Mouse (Mus musculus): Measurements from ENCODE around the gene Ubald1.
A peak's percentile ranks its signal among the peaks of the same experiment; 100 is the strongest.

The Ubald1 gene

GRCm38 (mm10) chr16:4899711-4900110 is 19.6 kb upstream of the Ubald1 start:
- no peak for ATAC-seq (ENCODE audit: low TSS enrichment)

DNA sequence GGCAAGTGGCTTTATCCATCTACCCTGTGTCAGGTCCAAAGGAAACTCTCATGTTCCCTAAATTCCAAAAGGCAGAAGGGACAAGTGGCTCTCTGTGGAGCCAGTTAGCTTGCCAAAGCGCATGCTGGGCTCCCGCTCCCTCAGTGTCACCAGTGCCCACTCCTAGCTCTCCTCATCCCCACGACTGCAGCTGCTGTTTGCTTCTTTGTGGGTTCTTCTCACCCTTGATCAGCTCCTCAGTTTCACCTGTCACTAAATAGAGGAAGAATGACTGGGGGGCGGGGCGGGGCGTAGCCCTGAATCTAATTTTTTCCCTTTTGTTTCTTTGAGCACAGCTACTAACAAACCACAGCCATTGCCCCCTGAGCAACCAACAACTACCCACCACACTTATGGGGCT is 18.8 kb upstream of the Ubald1 start:
- no peak for ATAC-seq (ENCODE audit: low TSS enrichment)

DNA sequence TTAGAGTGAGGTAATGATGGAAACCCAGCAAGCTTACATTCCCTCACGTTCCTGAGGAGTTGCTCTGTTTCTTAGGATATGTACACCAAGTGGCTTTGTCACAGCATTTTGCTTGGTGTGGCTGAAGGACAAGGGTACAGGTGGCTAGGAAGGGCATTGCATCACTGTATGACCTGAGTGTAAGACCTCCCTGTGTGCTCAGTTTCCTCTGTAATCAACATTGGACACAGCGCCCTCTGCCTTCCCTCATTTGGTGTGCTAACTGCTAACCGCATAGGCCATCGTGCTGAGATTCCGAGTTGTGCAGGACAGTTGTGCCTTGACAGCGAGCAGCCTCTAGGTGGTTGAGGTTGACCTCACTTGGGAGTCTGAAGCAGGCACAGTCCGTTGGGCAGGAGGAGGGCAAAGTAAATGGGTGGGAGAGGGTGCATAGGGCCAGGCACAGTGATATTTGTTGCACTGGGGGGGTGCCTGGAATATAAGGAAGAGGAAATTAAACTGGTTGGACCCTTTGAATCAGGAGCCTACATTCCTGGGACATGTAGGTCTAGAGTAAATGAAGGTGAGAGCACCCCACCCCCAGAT is 17.1 kb upstream of the Ubald1 start:
- ATAC-seq (ENCODE audit: low TSS enrichment) = no peak

GRCm38 (mm10) chr16:4896249-4897027 is 16.3 kb upstream of the Ubald1 start:
- ATAC-seq (ENCODE audit: low TSS enrichment) = peak; percentile 55

GRCm38 (mm10) chr16:4894201-4894908 is 14.2 kb upstream of the Ubald1 start:
- no peak for ATAC-seq (ENCODE audit: low TSS enrichment)

DNA sequence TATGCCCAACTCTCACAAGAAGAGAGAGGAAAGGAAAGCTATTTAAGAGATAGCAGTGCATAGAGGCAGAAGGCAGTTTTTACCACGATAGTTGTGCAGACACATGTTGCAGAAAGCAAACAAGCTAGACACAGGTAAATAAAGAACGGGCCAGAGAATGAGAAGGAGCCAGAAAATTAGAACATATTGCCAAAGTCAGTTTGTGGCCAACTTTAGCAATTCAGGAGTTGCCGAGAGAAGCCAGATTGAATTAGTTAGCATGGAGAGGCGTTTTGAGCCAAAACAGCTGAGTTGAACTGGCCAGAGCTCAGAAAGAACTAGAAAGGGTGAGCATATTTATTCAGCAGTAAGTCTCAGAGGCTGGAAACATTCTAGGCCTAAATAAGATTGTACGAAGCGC is 12.1 kb upstream of the Ubald1 start:
- ATAC-seq (ENCODE audit: low TSS enrichment) = no peak

DNA sequence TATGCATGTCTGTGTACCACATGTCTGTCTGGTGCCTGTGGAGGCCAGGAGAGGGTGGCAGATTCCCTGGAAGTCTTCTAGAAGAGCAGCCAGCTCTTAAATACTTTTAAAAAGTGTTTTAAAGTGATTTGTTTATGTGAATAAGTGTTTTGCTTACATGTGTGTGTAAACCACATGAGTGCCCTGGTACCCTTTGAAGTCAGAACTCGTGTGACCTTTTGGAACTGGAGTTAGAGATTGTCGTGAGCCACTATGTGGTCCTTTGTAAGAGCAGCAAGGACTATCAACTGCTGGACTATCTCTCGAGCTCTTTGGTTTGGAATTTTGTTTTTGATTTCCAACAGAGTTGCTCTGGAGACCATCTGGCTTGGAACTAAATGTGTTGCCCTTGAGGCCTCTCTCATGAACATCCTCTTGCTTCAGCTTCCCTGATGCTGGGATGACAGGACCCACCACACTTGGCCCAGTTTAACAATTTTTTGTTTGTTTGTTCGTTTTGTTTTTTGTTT is 10.1 kb upstream of the Ubald1 start:
- no peak for ATAC-seq (ENCODE audit: low TSS enrichment)

GRCm38 (mm10) chr16:4886690-4887020 is 6.5 kb upstream of the Ubald1 start:
- 0 out of 2 replicates have a peak, but pooled peaks have one; percentile 5 for ATAC-seq (ENCODE audit: low TSS enrichment)

DNA sequence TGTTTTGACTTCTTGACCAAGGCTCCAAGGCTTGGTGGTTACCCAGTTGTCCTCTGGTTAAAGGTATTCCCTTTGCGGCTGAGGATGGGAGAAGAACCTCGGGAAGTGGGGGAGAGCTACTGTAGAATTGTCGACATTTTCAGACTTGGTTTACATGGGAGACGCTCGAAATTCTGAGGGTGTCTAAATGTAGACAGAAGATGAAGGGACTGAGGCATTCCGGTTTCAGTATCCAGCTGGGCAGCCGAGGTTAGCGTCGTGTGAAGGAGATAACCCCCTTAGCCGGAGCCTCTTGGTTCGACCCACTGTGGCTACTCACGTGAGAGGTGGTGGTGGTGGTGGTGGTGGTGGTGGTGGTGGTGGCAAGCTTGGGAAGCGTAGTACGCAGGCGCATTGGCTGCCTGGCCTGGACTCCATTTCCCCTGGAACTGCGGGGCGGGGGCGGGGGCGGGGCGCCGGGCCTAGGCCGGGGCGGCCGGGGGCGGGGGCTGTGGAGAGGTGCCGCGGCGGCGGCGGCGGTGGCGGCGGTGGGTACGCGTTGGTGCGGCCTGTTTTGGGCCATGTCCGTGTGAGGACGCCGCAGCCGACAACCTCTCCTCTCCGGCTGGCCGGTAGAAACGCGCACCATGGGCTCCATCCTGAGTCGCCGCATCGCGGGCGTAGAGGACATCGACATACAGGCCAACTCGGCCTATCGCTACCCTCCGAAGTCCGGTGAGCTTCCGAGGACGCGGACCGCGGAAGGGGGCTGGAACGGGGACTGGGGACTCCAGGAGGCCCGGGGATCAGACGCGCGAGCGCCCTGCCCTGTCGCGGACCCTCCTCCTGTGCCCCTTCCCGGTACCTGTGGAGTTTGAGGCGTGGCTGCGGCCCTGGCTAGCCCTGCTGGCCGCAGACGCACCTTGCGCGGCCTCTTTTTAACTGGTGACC is 5.9 kb upstream of the Ubald1 start, which contains the start of gene Mgrn1:
TSS of gene Mgrn1 (plus strand) at position 490 of the 930 bp plus-strand sequence.
- peak; percentile 36 for ATAC-seq (ENCODE audit: low TSS enrichment)

GRCm38 (mm10) chr16:4884930-4885329 is 4.8 kb upstream of the Ubald1 start:
- no peak for ATAC-seq (ENCODE audit: low TSS enrichment)

GRCm38 (mm10) chr16:4881400-4882351 is 1.6 kb upstream of the Ubald1 start:
- peak; percentile 7; the same call in 1 of the 2 replicates for ATAC-seq (ENCODE audit: low TSS enrichment)

GRCm38 (mm10) chr16:4879708-4880124 is 399 bp downstream of the Ubald1 start:
- peak; percentile 56 for ATAC-seq (ENCODE audit: low TSS enrichment)

- ATAC-seq (ENCODE audit: low TSS enrichment) = peak; percentile 10; the same call in 1 of the 2 replicates
Measured at GRCm38 (mm10) chr16:4879101-4879707, 911 bp downstream of the Ubald1 start.

GRCm38 (mm10) chr16:4878192-4878885 is 1.8 kb downstream of the Ubald1 start:
- no peak for ATAC-seq (ENCODE audit: low TSS enrichment)

- ATAC-seq (ENCODE audit: low TSS enrichment) = no peak
Measured at GRCm38 (mm10) chr16:4877701-4878100, 2.4 kb downstream of the Ubald1 start.

DNA sequence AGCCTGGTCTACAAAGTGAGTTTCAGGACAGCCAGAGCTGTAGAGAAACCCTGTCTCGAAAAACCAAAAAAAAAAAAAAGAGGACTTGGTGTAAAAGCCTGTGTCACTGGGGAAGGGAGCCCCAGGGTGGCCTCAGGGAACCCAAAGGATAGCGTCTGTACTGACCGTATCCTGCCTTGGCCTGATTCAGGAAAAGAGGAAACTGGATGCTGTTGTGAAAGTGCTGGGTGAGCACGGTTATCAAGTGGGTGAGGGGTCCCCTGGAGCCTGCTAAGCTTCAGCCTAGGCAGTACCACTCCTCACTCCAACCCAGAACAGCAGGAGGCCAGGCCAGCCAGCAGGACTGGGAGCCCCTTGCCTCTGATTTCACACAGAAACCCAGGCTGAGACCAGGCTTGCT is 2.9 kb downstream of the Ubald1 start:
- no peak for ATAC-seq (ENCODE audit: low TSS enrichment)

DNA sequence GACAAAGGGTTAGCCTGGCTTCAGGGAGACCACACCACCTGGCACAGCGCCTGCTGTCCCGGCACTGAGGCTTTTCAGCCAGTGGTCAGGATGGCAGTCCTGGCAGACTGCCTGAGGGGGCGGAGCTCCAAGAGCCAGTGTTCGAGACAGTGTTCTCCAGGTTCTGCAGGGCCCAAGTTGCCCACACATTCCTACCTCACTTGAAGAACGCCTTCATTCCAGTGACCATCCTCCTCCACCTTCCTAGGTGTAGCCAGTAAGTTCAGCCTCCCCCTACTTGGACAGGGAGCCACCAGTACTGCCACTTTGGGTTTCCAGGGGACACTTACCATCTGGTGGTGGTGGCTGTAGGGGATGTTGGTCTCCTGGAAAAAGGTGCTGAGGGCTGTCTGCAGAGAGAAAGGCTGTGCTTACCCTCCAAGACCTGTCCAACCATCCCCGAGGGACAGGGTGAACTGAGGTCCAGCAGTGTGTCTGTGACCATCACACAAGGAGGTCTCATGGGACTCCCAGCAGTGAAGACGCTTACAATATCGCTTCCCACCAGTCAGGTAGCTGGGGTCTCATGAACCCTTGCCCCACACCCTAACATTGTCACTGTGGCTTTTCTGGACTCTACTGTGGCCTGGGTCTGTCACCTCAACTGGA is 4.0 kb downstream of the Ubald1 start:
- ATAC-seq (ENCODE audit: low TSS enrichment) = no peak

DNA sequence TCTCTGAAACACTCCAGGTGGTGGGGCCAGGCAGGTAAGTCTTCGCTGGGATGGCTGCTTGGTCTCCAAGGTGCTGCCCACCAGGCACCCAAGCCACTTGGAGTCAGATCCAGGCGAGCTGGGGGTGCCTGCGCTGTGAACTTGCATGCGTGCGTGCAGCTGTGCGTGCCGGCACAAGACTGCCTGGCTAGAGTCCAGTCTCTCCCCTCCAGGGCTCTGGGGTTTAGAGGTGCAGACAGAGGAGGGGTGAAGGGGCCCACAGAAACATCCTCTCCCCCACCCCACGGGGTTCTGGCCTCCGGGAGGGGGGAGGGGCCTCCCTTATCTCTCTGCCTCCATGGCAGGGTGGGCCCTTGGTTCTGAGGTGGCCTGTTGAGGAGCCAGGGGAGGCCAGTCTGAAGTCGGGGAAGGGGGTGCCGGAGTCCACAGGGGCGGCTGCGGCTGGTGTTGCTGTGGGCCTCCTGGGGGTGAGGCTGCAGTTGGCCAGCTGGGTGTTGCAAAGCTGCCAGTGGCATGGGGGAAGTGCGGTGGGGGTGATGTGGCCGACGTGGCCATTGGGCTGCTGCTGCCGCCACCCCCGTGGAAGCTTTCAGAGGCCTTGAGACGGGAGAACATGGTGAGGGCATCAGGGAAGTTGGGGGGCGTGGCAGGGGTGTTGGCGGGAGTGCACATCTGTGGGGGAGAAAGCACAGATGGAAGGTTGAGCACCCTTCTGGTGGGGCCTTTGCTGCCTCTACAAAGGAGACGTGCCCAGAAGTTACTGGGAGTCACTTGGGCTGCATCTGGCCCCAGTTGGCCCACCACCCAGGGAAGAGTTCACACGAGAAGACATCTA is 4.7 kb downstream of the Ubald1 start:
- ATAC-seq (ENCODE audit: low TSS enrichment) = no peak
